Mouse (Mus musculus): Measurements from ENCODE around the gene Rpgrip1. TPM values are rescaled to one million over a fixed set of nuclear protein-coding genes. Genes with fewer than 3 reads are reported as not detected.

Rpgrip1 gene
- polyA plus RNA-seq, 1 experiment: 1.4 TPM

GRCm38 (mm10) chr14:52196230-52197155 is 86.0 kb downstream of the Rpgrip1 start:
- no peak for DNase-seq (ENCODE audit: extremely low spot score in 1 of 2, low spot score in 1 of 2)

- peak; percentile 46 to 78 for DNase-seq (ENCODE audit: extremely low spot score in 1 of 2, low spot score in 1 of 2)
Observed at GRCm38 (mm10) chr14:52197156-52197878, 86.8 kb downstream of the Rpgrip1 start, which contains the start of gene Supt16. TSS of gene Supt16 (minus strand) at chr14:52197416.

- DNase-seq (ENCODE audit: extremely low spot score in 1 of 2, low spot score in 1 of 2): no peak
Observed at GRCm38 (mm10) chr14:52198141-52198540, 87.6 kb downstream of the Rpgrip1 start.

DNA sequence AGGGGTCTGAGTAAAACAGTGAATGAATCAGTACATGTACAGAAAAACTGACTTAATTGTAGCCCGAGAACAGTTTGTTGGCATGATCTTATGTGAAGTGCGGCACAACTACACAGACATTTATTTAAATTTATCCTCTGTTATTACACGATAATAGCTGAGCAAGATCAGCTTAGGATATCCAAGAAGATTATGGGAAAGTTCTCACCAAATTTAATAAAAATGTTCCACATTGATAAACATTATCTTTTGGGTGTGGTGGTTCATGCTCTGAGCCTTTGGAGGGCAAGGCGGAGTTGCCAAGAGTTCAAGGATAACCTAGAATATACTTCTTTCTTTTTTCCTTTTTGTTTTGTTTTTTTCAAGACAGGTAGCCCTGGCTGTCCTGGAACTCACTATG is 88.9 kb downstream of the Rpgrip1 start:
- DNase-seq (ENCODE audit: extremely low spot score in 1 of 2, low spot score in 1 of 2): no peak

Other genes with a start within 250 kb of the Rpgrip1 start
- 49.7 and 53.5 TPM in 2 replicates for gene Mettl17, start 225.9 kb upstream of the Rpgrip1 start, polyA plus RNA-seq (2012; rRNA removed)
- gene Slc39a2, start 217.8 kb upstream of the Rpgrip1 start, polyA plus RNA-seq (2012; rRNA removed): 19.7 and 20.4 TPM in 2 replicates
- 712 and 1,011 TPM in 2 replicates for gene Ndrg2, start 196.5 kb upstream of the Rpgrip1 start, polyA plus RNA-seq (2012; rRNA removed)
- not detected in 2 replicates for gene Tppp2, start 192.3 kb upstream of the Rpgrip1 start, polyA plus RNA-seq (2012; rRNA removed)
- gene Rnase13, start 187.9 kb upstream of the Rpgrip1 start, polyA plus RNA-seq (2012; rRNA removed): 0.14 and 0.17 TPM in 2 replicates
- 39.7 and 44.0 TPM in 2 replicates for gene Arhgef40, start 126.0 kb upstream of the Rpgrip1 start, polyA plus RNA-seq (2012; rRNA removed)
- gene Tmem253, start 95.0 kb upstream of the Rpgrip1 start, polyA plus RNA-seq (2012; rRNA removed): 0.60 and 0.90 TPM in 2 replicates
- 73.4 and 77.7 TPM in 2 replicates for gene Zfp219, start 90.0 kb upstream of the Rpgrip1 start, polyA plus RNA-seq (2012; rRNA removed)
- gene Olfr221, start 68.2 kb upstream of the Rpgrip1 start, polyA plus RNA-seq (2012; rRNA removed): 0.08 and 0.15 TPM in 2 replicates
- 260 and 273 TPM in 2 replicates for gene Hnrnpc, start 6.7 kb upstream of the Rpgrip1 start, polyA plus RNA-seq (2012; rRNA removed)
- 33.0 and 33.4 TPM in 2 replicates for gene Supt16, start 86.7 kb downstream of the Rpgrip1 start, polyA plus RNA-seq (2012; rRNA removed)
- 60.2 and 62.5 TPM in 2 replicates for gene Chd8, start 147.1 kb downstream of the Rpgrip1 start, polyA plus RNA-seq (2012; rRNA removed)
- gene Tox4, start 168.4 kb downstream of the Rpgrip1 start, polyA plus RNA-seq (2012; rRNA removed): 33.3 and 39.7 TPM in 2 replicates
- gene Rab2b, start 168.8 kb downstream of the Rpgrip1 start, polyA plus RNA-seq (2012; rRNA removed): 48.0 and 50.4 TPM in 2 replicates
- gene Mettl3, start 194.4 kb downstream of the Rpgrip1 start, polyA plus RNA-seq (2012; rRNA removed): 36.2 and 39.2 TPM in 2 replicates
- gene Sall2, start 218.1 kb downstream of the Rpgrip1 start, polyA plus RNA-seq (2012; rRNA removed): 38.1 and 39.0 TPM in 2 replicates
- 0.08 TPM in 1 of 2 replicates, not detected in the other for gene Olfr1513, start 245.7 kb downstream of the Rpgrip1 start, polyA plus RNA-seq (2012; rRNA removed)